ENCODE assay signal across 7 mouse cellular contexts in genomic region chr4:152088133-152088532, GRCm38 (mm10). TPM values are rescaled to one million over a fixed set of nuclear protein-coding genes. Genes with fewer than 3 reads are reported as not detected.
DNase-seq lines count a peak whose midpoint lies in the region; ATAC-seq and TF ChIP-seq lines count a peak whose summit lies in the region.

No protein-coding gene starts in this region.

- ATAC-seq in forebrain, embryonic 16.5 days: 0 out of 2 replicates have a peak, but pooled peaks have one; percentile 23
- no peak for ATAC-seq in megakaryocyte-erythroid progenitor cell, adult 5-6 weeks (replicated peaks; ENCODE audit: low FRiP score, low TSS enrichment, poor library complexity, severe bottlenecking)

- intact Hi-C loops in left cerebral cortex, postnatal 25 days (cut with DNase I): loop anchor here (1.0 kb wide), 2 partner anchors 12 to 80 kb away; partner anchors contain the start of gene Klhl21

- peaks cover 38% of the 10 kb centered on the region for H3K79me2 ChIP-seq in myocyte (ENCODE audit: control insufficient read depth, insufficient read depth)

- 19% methylated on average over 4 of the region's 4 CpGs for WGBS in forebrain, embryonic 16.5 days

- no peak for TF ChIP-seq POLR2A in myocyte (IDR thresholded peaks at IDR 0.05; ENCODE audit: insufficient read length, low read depth)

- H3K4me1 ChIP-seq in E14TG2a.4 (replicated peaks; ENCODE audit: low read depth, low read length): peaks cover 92% of the 10 kb centered on the region
- peaks cover 28% of the 10 kb centered on the region for H3K4me1 ChIP-seq in forebrain, embryonic 16.5 days (replicated peaks; ENCODE audit: control insufficient read depth, insufficient read depth, low read length)

- H3K4me2 ChIP-seq in forebrain, embryonic 16.5 days (ENCODE audit: low read length): peak overlapping the region; percentile 89
- H3K4me2 ChIP-seq in myocyte (ENCODE audit: low read depth): peak overlapping the region; percentile 87

- H3K36me3 ChIP-seq in E14TG2a.4 (ENCODE audit: insufficient read depth, low read length) (peaks cover 28% of the 10 kb centered on the region), myocyte (ENCODE audit: control insufficient read depth, insufficient read depth) (peaks cover 3% of the 10 kb centered on the region)
- H3K36me3 ChIP-seq in forebrain, embryonic 16.5 days (ENCODE audit: control insufficient read depth, insufficient read depth): no peaks in the 10 kb centered on the region

- peak overlapping the region; percentile 78 for H3ac ChIP-seq in myocyte (ENCODE audit: control insufficient read depth, insufficient read length)

- H3K9me3 ChIP-seq in E14TG2a.4 (ENCODE audit: low read length): no peaks in the 10 kb centered on the region
- no peaks in the 10 kb centered on the region for H3K9me3 ChIP-seq in forebrain, embryonic 16.5 days (ENCODE audit: control insufficient read depth, low read length)

- no peak overlapping the region for H3K9ac ChIP-seq in forebrain, embryonic 16.5 days (replicated peaks; ENCODE audit: low read depth, low read length)

- H3K4me3 ChIP-seq in E14TG2a.4 (replicated peaks; ENCODE audit: low read length) (peak overlapping the region; percentile 88), myocyte (peak overlapping the region; percentile 67)
- H3K4me3 ChIP-seq in forebrain, embryonic 16.5 days (replicated peaks; ENCODE audit: low read length): no peak overlapping the region

- TF ChIP-seq CTCF in E14TG2a.4 (conservative IDR thresholded peaks at IDR 0.05; ENCODE audit: low read length): no peak

- DNase-seq in 3T3-L1 (ENCODE audit: low read depth, low spot score): peak; percentile 44
- DNase-seq in left cerebral cortex, postnatal 25 days (ENCODE audit: low spot score in 2 of 2): peak; percentile 70 to 86
- no peak for DNase-seq in thymus, postnatal 0 days (ENCODE audit: low spot score)

- H3K27me3 ChIP-seq in E14TG2a.4 (ENCODE audit: insufficient read depth, low read length) (peaks cover 32% of the 10 kb centered on the region), myocyte (ENCODE audit: control insufficient read depth, insufficient read depth, insufficient read length) (no peaks in the 10 kb centered on the region)
- H3K27me3 ChIP-seq in forebrain, embryonic 16.5 days (replicated peaks; ENCODE audit: control insufficient read depth, insufficient read depth, low read length): no peaks in the 10 kb centered on the region

- H3K27ac ChIP-seq in forebrain, embryonic 16.5 days (ENCODE audit: low read length): no peak overlapping the region

TF ChIP-seq in myocyte, 11 proteins besides CTCF, POLR2A, EP300 and RAD21:
- TF ChIP-seq POLR2AphosphoS2 (IDR thresholded peaks at IDR 0.05; ENCODE audit: insufficient read length, low read depth): no peak
- TF ChIP-seq TCF3 (IDR thresholded peaks at IDR 0.05; ENCODE audit: insufficient read length, low read depth): no peak
- TF ChIP-seq MYOD1 (IDR thresholded peaks at IDR 0.05; ENCODE audit: control insufficient read depth in 1 of 3, insufficient read length in 2 of 3, low read depth in 2 of 3): no peak
- no peak for TF ChIP-seq MYOG (IDR thresholded peaks at IDR 0.05; ENCODE audit: control insufficient read depth in 1 of 3, insufficient read depth in 1 of 3, insufficient read length in 2 of 3, low read depth in 2 of 3)
- TF ChIP-seq E2F4 (IDR thresholded peaks at IDR 0.05; ENCODE audit: insufficient read depth): no peak

RNA-seq across cellular contexts. Expression of gene Plekhg5, which starts 15.8 kb away (rescaled TPM):
- 11.7 and 13.2 TPM in 2 replicates for polyA plus RNA-seq in forebrain, embryonic 16.5 days (2015; fragmentation: Nextera tagmentation; extraction: Ambion mirVana)
- 10 to 100 TPM; 72.1 to 93.5 TPM for total RNA-seq in left cerebral cortex, postnatal 25 days (2021)
- 65.8 TPM for polyA plus RNA-seq in myocyte (2012; fragmentation: generic; extraction: Trizol)
- 3.4 and 3.9 TPM in 2 replicates for polyA plus RNA-seq in thymus, postnatal 0 days (2015; fragmentation: Nextera tagmentation; extraction: Ambion mirVana)
- 8.9 and 15.6 TPM in 2 replicates for total RNA-seq in megakaryocyte-erythroid progenitor cell, adult 5-6 weeks (2014; fragmentation: Nextera tagmentation)
- total RNA-seq in megakaryocyte-erythroid progenitor cell, adult 5-6 weeks (2017): 6.8 and 7.1 TPM in 2 replicates

RNA-seq across cellular contexts. Expression of gene Tnfrsf25, which starts 27.6 kb away (rescaled TPM):
- polyA plus RNA-seq in forebrain, embryonic 16.5 days (2015; fragmentation: Nextera tagmentation; extraction: Ambion mirVana): 0.97 and 1.5 TPM in 2 replicates
- 10 to 100 TPM; 13.5 to 18.0 TPM for total RNA-seq in left cerebral cortex, postnatal 25 days (2021)
- 4.0 TPM for polyA plus RNA-seq in myocyte (2012; fragmentation: generic; extraction: Trizol)
- polyA plus RNA-seq in thymus, postnatal 0 days (2015; fragmentation: Nextera tagmentation; extraction: Ambion mirVana): 37.7 and 44.1 TPM in 2 replicates
- not detected in 2 replicates for total RNA-seq in megakaryocyte-erythroid progenitor cell, adult 5-6 weeks (2014; fragmentation: Nextera tagmentation)
- total RNA-seq in megakaryocyte-erythroid progenitor cell, adult 5-6 weeks (2017): not detected in 2 replicates

RNA-seq across cellular contexts. Expression of gene Nol9, which starts 49.0 kb away (rescaled TPM):
- 25.1 and 27.7 TPM in 2 replicates for polyA plus RNA-seq in forebrain, embryonic 16.5 days (2015; fragmentation: Nextera tagmentation; extraction: Ambion mirVana)
- 10 to 100 TPM; 16.5 to 18.8 TPM for total RNA-seq in left cerebral cortex, postnatal 25 days (2021)
- 28.5 TPM for polyA plus RNA-seq in myocyte (2012; fragmentation: generic; extraction: Trizol)
- polyA plus RNA-seq in thymus, postnatal 0 days (2015; fragmentation: Nextera tagmentation; extraction: Ambion mirVana): 22.8 and 24.9 TPM in 2 replicates
- total RNA-seq in megakaryocyte-erythroid progenitor cell, adult 5-6 weeks (2014; fragmentation: Nextera tagmentation): 64.3 and 67.6 TPM in 2 replicates
- total RNA-seq in megakaryocyte-erythroid progenitor cell, adult 5-6 weeks (2017): 45.2 and 60.8 TPM in 2 replicates

RNA-seq across cellular contexts. Expression of gene Tas1r1, which starts 49.8 kb away (rescaled TPM):
- polyA plus RNA-seq in forebrain, embryonic 16.5 days (2015; fragmentation: Nextera tagmentation; extraction: Ambion mirVana): 0.97 and 1.6 TPM in 2 replicates
- total RNA-seq in left cerebral cortex, postnatal 25 days (2021): under 1 TPM; 0.37 to 0.76 TPM
- polyA plus RNA-seq in myocyte (2012; fragmentation: generic; extraction: Trizol): 14.7 TPM
- 0.32 and 0.59 TPM in 2 replicates for polyA plus RNA-seq in thymus, postnatal 0 days (2015; fragmentation: Nextera tagmentation; extraction: Ambion mirVana)
- total RNA-seq in megakaryocyte-erythroid progenitor cell, adult 5-6 weeks (2014; fragmentation: Nextera tagmentation): 0.74 TPM in 1 of 2 replicates, not detected in the other
- total RNA-seq in megakaryocyte-erythroid progenitor cell, adult 5-6 weeks (2017): 0.88 TPM in 1 of 2 replicates, not detected in the other
